Mouse (Mus musculus) CD4-positive, CD25-positive, alpha-beta regulatory T cell, adult 4 months (primary cell): ENCODE data around the gene Nppc. TPM values are rescaled to one million over a fixed set of nuclear protein-coding genes. Genes with fewer than 3 reads are reported as not detected.
A peak's percentile ranks its signal among the peaks of the same experiment; 100 is the strongest.

Source experiments
- ATAC-seq: one replicate; pipeline ENCODE4 v1.8.0; 2017
- polyA plus RNA-seq, 2 experiments: library from polyadenylated mRNA; unstranded; fragments of 100-300 nt; shearing (Covaris generic); gene quantifications; one replicate each; pipeline ENCODE4 v1.2.1; 2017

The Nppc gene
- polyA plus RNA-seq, 2 experiments from 2014 or later = not detected

- no peak for ATAC-seq
These were observed 20.1 kb downstream of the Nppc start for GRCm38 (mm10) chr1:86650272-86650671.

GRCm38 (mm10) chr1:86647517-86647916 is 22.9 kb downstream of the Nppc start:
- no peak for ATAC-seq

DNA sequence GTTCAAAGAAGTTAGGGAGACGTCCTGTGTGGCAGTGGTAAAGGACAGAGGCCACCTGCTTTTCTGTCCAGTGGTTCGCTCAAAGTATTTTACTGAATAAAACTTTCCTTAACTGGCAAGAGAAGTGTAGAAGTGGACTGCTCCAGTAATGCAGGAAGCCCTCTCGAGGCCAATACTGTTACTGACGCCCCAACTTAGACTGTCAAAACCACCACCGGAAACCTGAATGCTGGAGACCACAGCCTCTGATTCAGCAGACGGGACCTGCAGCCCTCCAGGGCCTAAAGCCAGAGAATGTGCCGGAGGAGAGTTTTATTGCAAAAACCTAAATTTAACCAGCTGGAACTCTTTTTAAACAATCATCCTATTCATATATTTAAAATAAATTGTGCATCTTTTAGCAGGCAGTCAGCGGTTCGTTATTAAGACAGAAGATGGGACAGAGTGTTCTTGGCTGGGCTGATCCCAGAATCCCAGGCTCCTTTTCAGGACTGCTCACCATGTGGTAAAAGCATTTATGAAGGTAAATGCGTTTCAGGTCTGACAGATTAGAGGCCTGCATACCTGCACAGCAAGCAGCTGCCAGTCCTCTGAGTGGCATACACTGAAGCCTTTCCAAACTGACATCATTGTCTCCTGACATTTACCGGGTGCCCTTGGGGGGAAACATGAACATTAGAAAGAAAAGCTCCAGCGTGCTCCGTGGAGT is 27.1 kb downstream of the Nppc start:
- ATAC-seq = peak; percentile 29

DNA sequence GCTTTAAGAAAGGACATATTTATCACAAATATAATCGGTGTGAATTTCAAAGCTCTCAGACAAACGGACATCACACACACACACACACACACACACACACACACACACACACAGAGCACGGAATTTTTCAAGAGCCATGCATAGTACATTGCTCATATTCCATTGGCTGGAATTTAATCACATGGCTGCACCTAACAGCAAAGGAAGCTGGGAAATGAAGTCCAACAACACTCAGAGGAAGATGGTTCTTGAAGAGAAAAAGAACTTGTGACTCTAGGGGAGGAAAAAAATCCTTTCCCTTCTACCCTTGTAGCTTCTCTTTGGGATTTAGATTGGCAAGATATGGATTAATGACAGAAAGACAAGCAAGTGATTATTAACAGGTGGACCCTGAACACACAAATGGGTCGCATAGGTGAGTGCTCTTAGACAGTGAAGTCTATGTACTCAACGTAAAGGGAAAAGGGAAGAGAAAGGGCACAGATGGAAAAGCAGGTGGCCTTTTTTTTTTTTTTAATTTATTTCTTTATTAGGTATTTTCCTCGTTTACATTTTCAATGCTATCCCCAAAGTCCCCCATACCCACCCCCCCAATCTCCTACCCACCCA is 35.5 kb downstream of the Nppc start:
- ATAC-seq = no peak

- no peak for ATAC-seq
These were observed 36.3 kb downstream of the Nppc start for GRCm38 (mm10) chr1:86633840-86634750.

DNA sequence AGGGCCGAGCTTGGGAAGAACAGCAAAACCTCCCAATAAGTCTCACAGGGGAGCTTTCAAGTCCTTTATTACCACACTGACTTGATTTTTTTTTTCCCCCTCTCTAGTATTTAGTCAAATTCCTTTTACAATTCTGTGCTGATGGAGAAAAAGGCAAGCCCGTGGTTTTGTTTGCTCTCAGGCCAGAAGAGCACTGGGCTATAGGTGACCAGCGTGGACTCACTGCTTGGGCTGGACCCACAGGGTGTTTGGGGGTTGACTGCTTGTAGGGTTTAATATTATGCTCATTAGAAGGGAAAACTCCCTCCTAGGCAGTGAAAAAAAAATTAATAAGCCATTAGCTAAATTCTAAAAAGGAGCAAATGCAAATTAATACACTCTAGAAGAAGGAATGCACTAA is 36.9 kb downstream of the Nppc start:
- no peak for ATAC-seq

DNA sequence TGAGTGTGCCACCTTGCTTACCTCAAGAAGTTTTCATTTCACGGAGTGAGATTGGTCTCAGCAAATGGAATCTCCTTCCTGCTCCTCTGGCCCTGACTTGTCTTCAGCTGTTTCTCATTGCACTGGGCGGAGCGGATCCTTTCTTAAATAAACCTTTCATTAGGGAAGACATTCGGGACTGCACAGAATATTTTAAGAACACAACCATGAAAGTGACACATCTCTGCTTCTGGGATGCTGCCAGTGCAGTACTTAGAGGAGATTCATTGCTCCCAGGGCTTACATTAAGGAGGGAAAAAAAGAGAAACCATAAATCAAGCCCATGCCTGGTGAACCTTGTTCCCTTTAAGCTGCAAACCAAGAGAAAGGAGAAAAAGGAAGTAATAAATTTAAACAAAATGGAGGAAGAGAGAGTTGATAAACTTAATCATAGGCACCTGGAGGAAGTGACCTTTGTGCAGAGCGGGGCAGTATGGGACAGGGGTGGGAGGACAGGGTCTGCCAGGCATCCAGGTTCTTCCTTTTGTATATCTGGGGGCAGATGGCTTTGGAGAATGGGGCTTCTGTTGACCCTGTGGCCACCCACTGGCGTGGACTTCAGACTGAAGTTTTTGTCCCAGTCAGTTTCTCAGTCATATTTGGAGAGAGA is 37.5 kb downstream of the Nppc start:
- ATAC-seq = no peak

GRCm38 (mm10) chr1:86630527-86630926 is 39.8 kb downstream of the Nppc start:
- ATAC-seq = no peak

DNA sequence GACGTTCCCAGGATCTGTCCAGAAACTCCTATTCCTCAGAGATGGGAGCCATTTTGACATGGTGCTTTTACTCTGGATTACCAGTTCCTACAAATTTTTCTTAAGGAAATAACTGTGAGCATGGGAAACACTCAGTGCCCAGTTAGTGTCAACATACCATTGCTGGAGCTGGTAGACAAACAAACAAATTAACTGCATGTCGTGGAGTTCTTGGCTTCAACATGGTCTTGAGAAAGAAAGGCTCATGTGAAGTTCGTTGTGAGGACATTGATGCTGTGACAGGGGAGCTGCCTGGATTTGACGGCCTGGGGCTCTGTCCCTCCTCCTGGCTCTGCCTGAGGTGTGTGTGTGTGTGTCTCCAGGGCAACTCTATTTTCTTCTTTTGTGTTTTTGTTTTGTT is 40.4 kb downstream of the Nppc start:
- ATAC-seq = no peak

- ATAC-seq = no peak
These were observed 42.1 kb downstream of the Nppc start for GRCm38 (mm10) chr1:86628270-86628669.

GRCm38 (mm10) chr1:86623001-86624000 is 47.1 kb downstream of the Nppc start:
- no peak for ATAC-seq

DNA sequence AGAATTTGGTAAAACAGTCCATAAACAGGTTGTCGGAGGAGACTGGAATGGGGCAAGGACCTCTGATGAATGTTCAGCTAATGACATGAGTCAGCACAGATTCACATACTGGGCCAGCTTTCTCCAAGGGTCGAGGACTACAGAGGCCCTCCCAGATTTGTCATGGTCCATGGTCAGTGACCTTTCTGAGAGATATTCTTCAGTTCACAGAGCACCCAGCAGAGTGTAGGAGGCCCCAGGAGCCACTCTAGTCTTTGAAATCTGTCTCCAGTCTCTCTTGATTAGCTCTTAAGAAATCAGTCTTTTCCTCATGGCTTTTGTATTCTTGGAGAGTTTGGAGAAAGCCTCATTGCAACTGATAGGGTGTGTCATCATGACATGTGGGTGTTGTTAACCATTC is 48.1 kb downstream of the Nppc start:
- ATAC-seq = no peak

DNA sequence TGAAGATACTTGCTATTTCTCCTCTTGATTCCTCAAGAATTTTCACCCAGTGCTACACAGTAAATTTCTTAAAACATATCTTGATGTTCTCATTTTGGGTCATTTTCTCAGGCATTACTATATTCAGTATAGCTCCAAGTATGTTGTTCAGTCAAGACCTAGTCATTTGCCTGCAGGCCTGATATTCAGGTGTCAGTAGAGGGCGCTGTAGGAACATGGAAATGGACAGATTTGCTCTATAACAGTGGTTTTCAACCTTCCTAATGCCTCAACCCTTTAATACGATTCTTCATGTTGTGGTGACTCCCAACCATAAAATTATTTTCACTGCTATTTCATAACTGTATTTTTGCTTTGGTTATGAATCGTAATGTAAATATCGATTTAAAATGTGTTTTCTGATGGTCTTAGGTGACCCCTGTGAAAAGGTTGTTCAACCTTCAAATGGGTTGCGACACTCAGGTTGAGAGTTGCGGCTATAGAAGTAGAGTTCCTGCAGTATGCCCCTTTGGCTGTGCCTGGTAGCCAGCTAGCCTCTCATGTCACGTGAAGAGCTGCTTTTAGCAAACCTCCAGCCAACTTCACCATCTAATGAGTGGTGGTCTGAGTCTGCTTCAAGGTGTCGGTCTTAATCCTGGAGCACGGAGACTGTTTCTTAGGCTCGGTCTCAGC is 51.8 kb downstream of the Nppc start:
- ATAC-seq = no peak

Other genes with a start within 250 kb of the Nppc start
- gene Nmur1, start 244.3 kb downstream of the Nppc start, polyA plus RNA-seq = 1 to 10 TPM; 1.5 to 4.0 TPM
- not detected for gene Tex44, start 244.2 kb downstream of the Nppc start, polyA plus RNA-seq
- 1,000 to 10,000 TPM; 2,790 to 2,877 TPM for gene Ptma, start 143.8 kb downstream of the Nppc start, polyA plus RNA-seq
- 10 to 100 TPM; 12.6 to 16.4 TPM for gene Pde6d, start 87.9 kb downstream of the Nppc start, polyA plus RNA-seq
- gene Cops7b, start 87.7 kb downstream of the Nppc start, polyA plus RNA-seq = 10 to 100 TPM; 16.9 to 20.0 TPM
- gene Dis3l2, start 33.2 kb upstream of the Nppc start, polyA plus RNA-seq = 10 to 100 TPM; 22.8 to 35.5 TPM